Mouse (Mus musculus) CH12.LX (cell line): ENCODE results near the gene Hdac11. TPM values are rescaled to one million over a fixed set of nuclear protein-coding genes. Genes with fewer than 3 reads are reported as not detected.

Experiments used
- DNase-seq: peaks from one replicate; pipeline ENCODE4 v3.0.0-alpha.2; 2013; ENCODE audit errors: extremely low read depth
- H3K27ac ChIP-seq: 2 replicates; pipeline ENCODE4 v1.5.1; 2012; ENCODE audit warnings: low read depth, mild to moderate bottlenecking, control low read depth, moderate library complexity; ENCODE audit not compliant: insufficient read depth
- H3K27me3 ChIP-seq: replicated peaks from 2 replicates; pipeline ENCODE3; 2012; ENCODE audit warnings: inconsistent platforms
- H3K36me3 ChIP-seq, 2 experiments: replicated peaks in 1 of 2; 2 replicates each; pipeline versions ENCODE3 to v1.6.1; 2012; ENCODE audit warnings: inconsistent platforms in 1 of 2, low read length in 1 of 2, mild to moderate bottlenecking in 1 of 2, mixed read lengths in 1 of 2, moderate library complexity in 1 of 2; ENCODE audit not compliant: control insufficient read depth in 1 of 2, insufficient read depth in 1 of 2
- H3K4me1 ChIP-seq, 2 experiments: 2 replicates each; pipeline ENCODE4 v1.6.1; 2012; ENCODE audit warnings: inconsistent platforms in 1 of 2, moderate library complexity in 1 of 2; ENCODE audit not compliant: insufficient read depth in 2 of 2, control insufficient read depth in 1 of 2
- H3K4me2 ChIP-seq: 2 replicates; pipeline ENCODE4 v1.6.1; 2012; ENCODE audit warnings: low read depth, mild to moderate bottlenecking, control low read depth; ENCODE audit not compliant: poor library complexity, insufficient read depth, severe bottlenecking
- H3K4me3 ChIP-seq, 3 experiments: fragments of 150-350 bp in 1 of 3; sonication (generic) in 1 of 3; replicated peaks in 1 of 3; 2 replicates each; pipeline versions ENCODE3 to v1.5.1; 2011 to 2012; ENCODE audit warnings: low read depth in 2 of 3, low read length in 2 of 3, mild to moderate bottlenecking in 2 of 3, moderate library complexity in 2 of 3, control low read depth in 1 of 3, improper control_type of control experiment in 1 of 3, inconsistent platforms in 1 of 3, mixed read lengths in 1 of 3; ENCODE audit not compliant: poor library complexity in 1 of 3
- H3K79me2 ChIP-seq: replicated peaks from 2 replicates; pipeline ENCODE4 v1.6.1; 2012; ENCODE audit warnings: mild to moderate bottlenecking, moderate library complexity; ENCODE audit not compliant: control insufficient read depth, poor library complexity, insufficient read depth, severe bottlenecking; ENCODE audit errors: extremely low read depth
- H3K9ac ChIP-seq: 2 replicates; pipeline ENCODE4 v1.6.1; 2012; ENCODE audit warnings: low read depth, mild to moderate bottlenecking, control low read depth, moderate library complexity; ENCODE audit not compliant: insufficient read depth
- H3K9me3 ChIP-seq: replicated peaks from 2 replicates; pipeline ENCODE3; 2012; ENCODE audit warnings: low read length, inconsistent platforms, mixed read lengths
- E2F4 ChIP-seq: IDR thresholded peaks from 2 replicates; pipeline ENCODE4 v1.6.1; 2011; ENCODE audit warnings: low read depth, low read length, improper control_type of control experiment; ENCODE audit not compliant: insufficient replicate concordance
- ELF1 ChIP-seq: IDR thresholded peaks from 2 replicates; pipeline ENCODE4 v1.6.1; 2014; ENCODE audit warnings: low read depth, mild to moderate bottlenecking, inconsistent platforms, low read length, improper control_type of control experiment
- HCFC1 ChIP-seq: IDR thresholded peaks from 2 replicates; pipeline ENCODE4 v1.6.1; 2012; ENCODE audit warnings: low read depth, mild to moderate bottlenecking, inconsistent platforms, low read length, improper control_type of control experiment
- KAT2A ChIP-seq: IDR thresholded peaks from 2 replicates; pipeline ENCODE4 v1.6.1; 2012; ENCODE audit warnings: low read length, improper control_type of control experiment, inconsistent platforms; ENCODE audit not compliant: insufficient replicate concordance
- MAFK ChIP-seq: IDR thresholded peaks from 2 replicates; pipeline ENCODE4 v1.6.1; 2011; ENCODE audit warnings: low read length, improper control_type of control experiment; ENCODE audit not compliant: insufficient replicate concordance
- MAZ ChIP-seq: IDR thresholded peaks from 2 replicates; pipeline ENCODE4 v1.6.1; 2012; ENCODE audit warnings: low read depth, mild to moderate bottlenecking, inconsistent platforms, low read length, improper control_type of control experiment, moderate library complexity
- MEF2A ChIP-seq: IDR thresholded peaks from 2 replicates; pipeline ENCODE4 v1.6.1; 2014; ENCODE audit warnings: low read depth, mild to moderate bottlenecking, inconsistent platforms, low read length, improper control_type of control experiment, borderline replicate concordance
- NELFE ChIP-seq: IDR thresholded peaks from 2 replicates; pipeline ENCODE4 v1.6.1; 2011; ENCODE audit warnings: low read depth, low read length, improper control_type of control experiment
- NRF1 ChIP-seq: IDR thresholded peaks from 2 replicates; pipeline ENCODE4 v1.6.1; 2014; ENCODE audit warnings: low read depth, mild to moderate bottlenecking, inconsistent platforms, low read length, improper control_type of control experiment, moderate library complexity
- POLR2AphosphoS2 ChIP-seq: IDR thresholded peaks from 2 replicates; pipeline ENCODE4 v1.6.1; 2011; ENCODE audit warnings: low read depth, low read length, improper control_type of control experiment
- RAD21 ChIP-seq: IDR thresholded peaks from 2 replicates; pipeline ENCODE4 v1.6.1; 2011; ENCODE audit warnings: low read depth, mild to moderate bottlenecking, low read length, improper control_type of control experiment, moderate library complexity
- RCOR1 ChIP-seq: conservative IDR thresholded peaks from 2 replicates; pipeline ENCODE4 v1.6.1; 2012; ENCODE audit warnings: low read depth, mild to moderate bottlenecking, inconsistent platforms, low read length, improper control_type of control experiment
- SMC3 ChIP-seq: IDR thresholded peaks from 2 replicates; pipeline ENCODE4 v1.6.1; 2011; ENCODE audit warnings: low read depth, low read length, improper control_type of control experiment
- USF1 ChIP-seq: IDR thresholded peaks from 2 replicates; pipeline ENCODE4 v1.6.1; 2014; ENCODE audit warnings: low read depth, mild to moderate bottlenecking, inconsistent platforms, low read length, improper control_type of control experiment
- USF2 ChIP-seq: conservative IDR thresholded peaks from 2 replicates; pipeline ENCODE4 v1.6.1; 2011; ENCODE audit warnings: low read depth, low read length, improper control_type of control experiment
- ZC3H11A ChIP-seq: IDR thresholded peaks from 2 replicates; pipeline ENCODE4 v1.6.1; 2012; ENCODE audit warnings: low read depth, mild to moderate bottlenecking, inconsistent platforms, low read length, improper control_type of control experiment
- ZKSCAN1 ChIP-seq: IDR thresholded peaks from 2 replicates; pipeline ENCODE4 v1.6.1; 2012; ENCODE audit warnings: low read depth, inconsistent platforms, low read length, improper control_type of control experiment, borderline replicate concordance
- ZMIZ1 ChIP-seq: IDR thresholded peaks from 2 replicates; pipeline ENCODE4 v1.6.1; 2012; ENCODE audit warnings: low read depth, mild to moderate bottlenecking, inconsistent platforms, low read length, improper control_type of control experiment
- ZNF384 ChIP-seq: IDR thresholded peaks from 2 replicates; pipeline ENCODE4 v1.6.1; 2012; ENCODE audit warnings: low read depth, low read length, improper control_type of control experiment, inconsistent platforms
- dilution Hi-C: fragments of 300-500 bp; cut with MboI; formaldehyde crosslinking; loops from 2 replicates; pipeline ENCODE4 v1.14.3; 2020; ENCODE audit warnings: low sequenced_read_pairs; ENCODE audit not compliant: extremely low pct_unique_long_range_greater_than_20kb, extremely low pct_ligation_motif_present
- in situ Hi-C: fragments of 300-500 bp; cut with MboI; formaldehyde crosslinking; loops from 3 replicates; pipeline ENCODE4 v1.14.3; 2019; ENCODE audit warnings: low sequenced_read_pairs, low pct_ligation_motif_present, low pct_unique_long_range_greater_than_20kb, mixed read lengths
- polyA plus RNA-seq: library from polyadenylated mRNA; unstranded; fragments of >175 nt; gene quantifications from 2 replicates; pipeline ENCODE4 v1.2.1, GENCODE M21; 2012; ENCODE audit warnings: low read depth; ENCODE audit not compliant: insufficient read length
- total RNA-seq, 2 experiments: library from RNA; depleted of rRNA; stranded (reverse); fragments of 300-350 nt in 1 of 2; fragments of >200 nt in 1 of 2; gene quantifications; 2 replicates each; pipeline ENCODE4 v1.2.3; 2012 to 2014

Hdac11 gene
- total and polyA plus RNA-seq, 3 experiments, result 0.53 to 2.1 TPM; not detected in 1

GRCm38 (mm10) chr6:91207491-91207890, 51.0 kb downstream of the Hdac11 start:
- Histone ChIP-seq H3K4me2 (no peak overlapping the region), H3K79me2 (no peaks in the 10 kb centered on the region), H3K9me3 (no peaks in the 10 kb centered on the region), H3K36me3 (no peaks in the 10 kb centered on the region), H3K27ac (no peak overlapping the region), H3K4me1 (no peaks in the 10 kb centered on the region), H3K4me3 (no peak overlapping the region), H3K9ac (no peak overlapping the region), H3K27me3 (peaks cover 93% of the 10 kb centered on the region)
- dilution Hi-C loops, result no loop called here
- no peak for DNase-seq
- TF ChIP-seq NRF1, result no peak
- TF ChIP-seq HCFC1, result no peak
- TF ChIP-seq MEF2A, result no peak
- no peak for TF ChIP-seq ZMIZ1
- no peak for TF ChIP-seq KAT2A
- TF ChIP-seq USF2, result no peak
- no peak for TF ChIP-seq MAFK
- TF ChIP-seq RCOR1, result no peak
- TF ChIP-seq ZKSCAN1, result no peak
- no peak for TF ChIP-seq ZNF384
- TF ChIP-seq USF1, result no peak
- TF ChIP-seq RAD21, result no peak
- TF ChIP-seq MAZ, result no peak
- TF ChIP-seq SMC3, result no peak
- TF ChIP-seq E2F4, result no peak
- TF ChIP-seq ZC3H11A, result no peak
- no peak for TF ChIP-seq POLR2AphosphoS2
- no peak for TF ChIP-seq ELF1
- in situ Hi-C loops, result no loop called here

GRCm38 (mm10) chr6:91209780-91210179, 53.3 kb downstream of the Hdac11 start:
- H3K9me3 ChIP-seq, result no peaks in the 10 kb centered on the region
- no peak for TF ChIP-seq MAFK
- no peak for TF ChIP-seq NELFE
- no peak for TF ChIP-seq MEF2A
- H3K4me3 ChIP-seq, result no peak overlapping the region
- H3K9ac ChIP-seq, result no peak overlapping the region
- H3K79me2 ChIP-seq, result no peaks in the 10 kb centered on the region
- H3K27me3 ChIP-seq, result peaks cover 94% of the 10 kb centered on the region
- dilution Hi-C loops, result no loop called here
- no peaks in the 10 kb centered on the region for H3K4me1 ChIP-seq
- no peak overlapping the region for H3K4me2 ChIP-seq
- DNase-seq, result no peak
- in situ Hi-C loops, result no loop called here
- no peak overlapping the region for H3K27ac ChIP-seq
- no peaks in the 10 kb centered on the region for H3K36me3 ChIP-seq
